Mouse (Mus musculus) embryonic facial prominence, embryonic 14.5 days (tissue): Measurements from ENCODE around the gene Efr3b. TPM values are rescaled to one million over a fixed set of nuclear protein-coding genes. Genes with fewer than 3 reads are reported as not detected.
"Not testable (repeated sequence)": the region's sequence is repeated elsewhere in the genome, so short reads cannot be mapped to it uniquely, and the experiment has no call there.

Experiments
- ATAC-seq: fragments of 200-750 bp; cut with Nextera tagmentation; 2 replicates; pipeline ENCODE4 v1.8.0; 2017; ENCODE audit warnings: low read depth, moderate number of reproducible peaks, moderate TSS enrichment
- DNase-seq: peaks from one replicate; pipeline ENCODE4 v3.0.0-alpha.2; 2015; ENCODE audit warnings: low spot score
- H3K27ac ChIP-seq: fragments of 300-500 bp; sonication (generic); replicated peaks from 2 replicates; pipeline ENCODE4 v1.5.1; 2014; ENCODE audit warnings: low read depth, mild to moderate bottlenecking, low read length, moderate library complexity
- H3K27me3 ChIP-seq: fragments of 300-500 bp; sonication (generic); replicated peaks from 2 replicates; pipeline ENCODE4 v1.6.1; 2014; ENCODE audit warnings: low read length; ENCODE audit not compliant: control insufficient read depth, insufficient read depth
- H3K36me3 ChIP-seq: fragments of 300-500 bp; sonication (generic); 2 replicates; pipeline ENCODE4 v1.6.1; 2014; ENCODE audit warnings: low read length, mixed read lengths; ENCODE audit not compliant: control insufficient read depth, insufficient read depth
- H3K4me1 ChIP-seq: fragments of 300-500 bp; sonication (generic); 2 replicates; pipeline ENCODE4 v1.6.1; 2014; ENCODE audit warnings: antibody characterized with exemption, low read length; ENCODE audit not compliant: control insufficient read depth, insufficient read depth
- H3K4me2 ChIP-seq: fragments of 300-500 bp; sonication (generic); 2 replicates; pipeline ENCODE4 v1.6.1; 2014; ENCODE audit warnings: low read depth, mild to moderate bottlenecking, low read length, moderate library complexity, mixed read lengths
- H3K4me3 ChIP-seq: fragments of 300-500 bp; sonication (generic); 2 replicates; pipeline ENCODE4 v1.5.1; 2014; ENCODE audit warnings: low read depth, mild to moderate bottlenecking, low read length
- H3K9ac ChIP-seq: fragments of 300-500 bp; sonication (generic); 2 replicates; pipeline ENCODE4 v1.6.1; 2014; ENCODE audit warnings: low read depth, mild to moderate bottlenecking, low read length, moderate library complexity, mixed read lengths
- H3K9me3 ChIP-seq: fragments of 300-500 bp; sonication (generic); 2 replicates; pipeline ENCODE4 v1.6.1; 2016; ENCODE audit warnings: low read length; ENCODE audit not compliant: control insufficient read depth
- WGBS: fragments of 180-500 bp; shearing (Covaris S2); extraction: QIAGEN DNeasy Blood & Tissue Kit; methylation state at CpG from one replicate; pipeline ENCODE4 v1.1.7; 2014; 5-methylcytosine and 5-hydroxymethylcytosine counted together
- polyA plus RNA-seq: library from polyadenylated mRNA; unstranded; fragments of >200 nt; fragmentation: Nextera tagmentation; extraction: Ambion mirVana; gene quantifications from 2 replicates; pipeline ENCODE4 v1.2.1, GENCODE M21; 2014

The Efr3b gene
- polyA plus RNA-seq, 1 experiment from 2014 or later = 3.4 TPM

DNA sequence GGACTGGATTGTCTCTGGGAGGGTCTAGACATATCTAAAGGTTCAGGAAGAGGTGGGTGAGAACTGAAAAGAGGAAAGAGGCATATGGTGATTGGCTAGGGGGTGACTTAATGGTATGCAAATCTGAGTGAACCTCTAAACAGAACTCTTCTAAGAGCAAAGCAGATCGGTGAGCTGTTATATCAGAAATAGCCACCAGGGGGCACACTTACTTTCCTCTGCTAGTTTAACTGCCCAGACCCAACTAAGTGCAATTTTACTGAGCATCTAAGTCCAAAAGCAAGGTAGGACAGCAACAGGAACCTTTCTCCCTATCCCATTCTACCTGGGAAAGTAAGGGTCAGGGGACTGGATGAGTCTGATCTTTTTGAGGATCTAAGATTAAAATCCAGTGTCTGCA, 55.0 kb downstream of the Efr3b start:
- H3K4me2 ChIP-seq = no peak overlapping the region
- peaks cover 4% of the 10 kb centered on the region for H3K4me1 ChIP-seq
- H3K4me3 ChIP-seq = no peak overlapping the region
- no peaks in the 10 kb centered on the region for H3K36me3 ChIP-seq
- H3K27ac ChIP-seq = no peak overlapping the region
- DNase-seq (peak; percentile 81), ATAC-seq (no peak)
- H3K9ac ChIP-seq = no peak overlapping the region
- no peaks in the 10 kb centered on the region for H3K27me3 ChIP-seq
- H3K9me3 ChIP-seq = no peaks in the 10 kb centered on the region
- WGBS = 0% methylated on average over 1 of the region's 1 CpGs

DNA sequence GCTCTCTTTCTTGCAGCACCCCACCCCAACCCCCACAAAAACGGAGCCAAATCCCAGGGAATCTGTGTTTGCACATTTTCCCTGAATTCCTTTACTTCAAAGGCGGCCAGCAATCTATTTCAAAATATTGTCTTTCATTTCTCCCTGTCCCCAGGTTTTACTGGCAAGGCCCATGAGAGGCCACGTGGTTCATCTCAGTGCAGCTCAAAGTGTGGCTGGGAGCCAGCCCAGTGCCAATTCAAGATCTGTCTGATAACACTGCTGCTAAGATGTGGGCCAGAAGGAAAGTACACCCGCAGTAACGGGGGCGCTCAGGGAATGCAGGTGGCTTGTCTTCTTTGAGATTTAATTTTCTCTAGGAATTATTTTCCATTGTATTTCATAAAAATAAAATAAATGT, 56.5 kb downstream of the Efr3b start:
- ATAC-seq = no peak
- Histone ChIP-seq H3K27ac (no peak overlapping the region), H3K36me3 (peaks cover under 1% of the 10 kb centered on the region; the same call in 1 of the 2 replicates), H3K27me3 (no peaks in the 10 kb centered on the region), H3K9me3 (no peaks in the 10 kb centered on the region), H3K9ac (no peak overlapping the region), H3K4me1 (peaks cover 4% of the 10 kb centered on the region), H3K4me3 (peak overlapping the region; percentile 44), H3K4me2 (peak overlapping the region; percentile 75)
- peak; percentile 43 for DNase-seq
- WGBS = 17% methylated on average over 6 of the region's 6 CpGs

DNA sequence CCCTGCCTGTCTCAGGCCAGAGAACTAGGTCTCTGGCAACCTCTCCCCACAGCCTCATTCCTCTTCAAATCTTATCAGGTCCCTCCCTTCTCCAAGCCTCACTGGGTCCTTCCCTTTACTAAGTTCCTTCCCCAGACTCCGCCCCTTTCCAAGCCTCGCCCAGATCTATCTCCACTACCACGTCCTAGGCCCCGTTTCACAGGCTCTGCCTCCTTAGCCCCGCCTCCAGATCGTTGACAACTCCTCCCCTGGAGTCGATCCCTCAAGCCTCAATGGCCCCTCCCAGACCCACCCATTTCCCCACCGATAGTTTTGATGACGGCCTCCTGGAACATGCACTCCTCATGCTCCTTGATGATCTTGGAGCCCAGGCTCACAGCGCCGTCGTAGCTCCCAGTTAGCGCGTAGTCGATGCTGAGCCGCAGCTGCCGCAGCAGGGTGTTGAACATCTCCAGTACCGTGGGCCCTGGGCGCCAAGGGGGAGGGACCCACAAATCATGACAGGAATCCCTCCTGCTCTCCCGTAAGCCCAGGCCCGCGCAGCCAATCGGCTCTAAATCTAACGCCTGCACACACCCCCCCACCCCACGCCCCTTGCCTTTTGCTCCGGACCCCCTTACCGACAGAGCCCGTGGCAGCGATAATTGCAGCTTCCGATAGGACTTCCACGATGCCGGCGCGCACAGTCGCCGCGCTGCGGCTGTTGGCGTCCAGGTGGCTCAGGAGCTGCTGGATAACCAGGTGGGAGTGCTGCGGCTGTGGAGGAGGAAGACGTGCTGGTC, 57.2 kb downstream of the Efr3b start:
- DNase-seq (peak; percentile 97), ATAC-seq (peak; percentile 96)
- Histone ChIP-seq H3K4me3 (peak overlapping the region; percentile 44), H3K4me2 (peak overlapping the region; percentile 75), H3K9me3 (no peaks in the 10 kb centered on the region), H3K9ac (peak overlapping the region; percentile 56), H3K4me1 (peaks cover 4% of the 10 kb centered on the region), H3K27ac (peak overlapping the region; percentile 73), H3K36me3 (peaks cover 7% of the 10 kb centered on the region; the same call in 1 of the 2 replicates), H3K27me3 (no peaks in the 10 kb centered on the region)
- under 1% methylated on average over 37 of the region's 41 CpGs for WGBS

DNA sequence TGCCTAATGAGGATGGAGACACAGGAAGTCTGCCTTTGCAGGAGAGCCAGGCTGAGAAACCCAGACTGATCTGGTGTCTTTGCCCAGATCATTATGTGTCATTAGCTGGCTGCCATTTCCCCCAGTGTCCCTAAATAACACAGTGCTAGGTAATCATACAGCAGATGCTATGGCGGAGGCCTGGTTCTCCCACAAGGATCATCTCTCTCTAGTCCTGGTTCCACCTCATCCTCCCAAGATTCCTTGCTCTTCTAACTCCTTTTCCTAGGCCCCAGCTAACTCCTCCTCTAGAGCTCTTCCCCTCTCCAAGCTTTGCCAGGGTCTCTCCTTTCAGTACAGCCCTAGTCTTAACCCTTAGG, 57.7 kb downstream of the Efr3b start:
- DNase-seq (no peak), ATAC-seq (no peak; the same call in 1 of the 2 replicates)
- Histone ChIP-seq H3K4me2 (peak overlapping the region; percentile 75), H3K27ac (peak overlapping the region; percentile 73), H3K9ac (peak overlapping the region; percentile 56), H3K4me3 (peak overlapping the region; percentile 44), H3K4me1 (peaks cover 4% of the 10 kb centered on the region), H3K9me3 (no peaks in the 10 kb centered on the region), H3K27me3 (no peaks in the 10 kb centered on the region), H3K36me3 (peaks cover 8% of the 10 kb centered on the region; the same call in 1 of the 2 replicates)
- WGBS = 59% methylated on average over 1 of the region's 1 CpGs

DNA sequence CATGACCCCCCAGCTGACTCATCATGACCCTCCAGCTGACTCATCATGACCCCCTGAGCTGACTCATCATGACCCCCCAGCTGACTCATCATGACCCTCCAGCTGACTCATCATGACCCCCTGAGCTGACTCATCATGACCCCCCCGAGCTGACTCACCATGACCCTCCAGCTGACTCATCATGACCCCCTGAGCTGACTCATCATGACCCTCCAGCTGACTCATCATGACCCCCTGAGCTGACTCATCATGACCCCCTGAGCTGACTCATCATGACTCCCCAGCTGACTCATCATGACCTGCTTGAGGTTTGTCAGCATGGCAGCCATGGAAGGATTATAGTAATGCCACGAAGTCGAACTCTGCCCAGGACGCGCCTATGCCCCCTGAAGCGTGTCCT, 65.5 kb downstream of the Efr3b start:
- 94% methylated on average over 6 of the region's 6 CpGs for WGBS
- H3K4me2 ChIP-seq, H3K27me3 ChIP-seq, H3K9ac ChIP-seq, ATAC-seq, DNase-seq, H3K4me3 ChIP-seq, H3K4me1 ChIP-seq, H3K9me3 ChIP-seq, H3K27ac ChIP-seq: not testable (repeated sequence)
- H3K36me3 ChIP-seq = peaks cover 41% of the 10 kb centered on the region

DNA sequence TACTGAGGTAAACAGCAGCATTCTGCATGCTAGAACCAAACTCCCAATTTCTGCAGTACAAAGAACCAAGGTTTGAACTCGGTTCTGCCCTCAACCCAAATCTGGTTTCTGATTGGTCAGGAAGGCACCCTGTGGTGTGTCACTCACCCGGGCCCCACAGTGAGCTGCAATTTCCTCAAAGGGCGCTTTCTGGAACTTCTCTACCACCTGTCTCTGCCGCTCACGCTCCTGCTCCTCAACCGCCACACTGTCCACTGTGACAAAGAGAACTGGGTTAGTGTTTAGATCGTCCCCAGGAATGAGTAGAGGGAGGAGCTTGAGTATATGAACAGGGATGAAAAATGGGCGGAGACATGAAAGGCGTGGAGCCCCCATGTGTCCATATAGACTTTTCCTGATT, 70.3 kb downstream of the Efr3b start:
- ATAC-seq = peak; percentile 33; the same call in 1 of the 2 replicates
- Histone ChIP-seq H3K4me1 (no peaks in the 10 kb centered on the region), H3K9me3 (no peaks in the 10 kb centered on the region), H3K4me2 (no peak overlapping the region), H3K27ac (no peak overlapping the region), H3K36me3 (peaks cover 25% of the 10 kb centered on the region; the same call in 1 of the 2 replicates), H3K9ac (no peak overlapping the region), H3K27me3 (no peaks in the 10 kb centered on the region), H3K4me3 (no peak overlapping the region)
- 62% methylated on average over 9 of the region's 9 CpGs for WGBS
- peak; percentile 35 for DNase-seq

DNA sequence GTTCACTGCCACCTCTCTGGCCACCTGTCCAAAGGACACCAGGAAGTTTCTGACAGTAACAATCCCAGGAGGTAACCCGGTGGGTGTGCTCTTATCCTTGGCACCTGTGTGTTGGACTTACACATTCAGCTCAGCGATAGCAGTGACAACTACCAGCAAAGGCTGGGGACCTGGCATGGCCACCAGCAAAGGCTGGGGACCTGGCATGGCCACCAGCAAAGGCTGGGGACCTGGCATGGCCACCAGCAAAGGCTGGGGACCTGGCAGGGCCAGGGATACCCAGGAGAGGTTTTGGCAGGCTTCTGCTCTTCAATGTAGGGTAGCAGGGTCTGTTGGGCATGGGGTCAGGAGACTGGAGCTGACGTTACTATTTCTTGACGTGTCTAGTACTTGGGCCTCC, 71.5 kb downstream of the Efr3b start:
- H3K4me1 ChIP-seq = no peaks in the 10 kb centered on the region
- no peak overlapping the region for H3K4me3 ChIP-seq
- 94% methylated on average over 4 of the region's 4 CpGs for WGBS
- DNase-seq (no peak), ATAC-seq (no peak)
- peaks cover 25% of the 10 kb centered on the region; the same call in 1 of the 2 replicates for H3K36me3 ChIP-seq
- no peak overlapping the region for H3K4me2 ChIP-seq
- H3K9me3 ChIP-seq = no peaks in the 10 kb centered on the region
- H3K27me3 ChIP-seq = no peaks in the 10 kb centered on the region
- H3K9ac ChIP-seq = no peak overlapping the region
- no peak overlapping the region for H3K27ac ChIP-seq

DNA sequence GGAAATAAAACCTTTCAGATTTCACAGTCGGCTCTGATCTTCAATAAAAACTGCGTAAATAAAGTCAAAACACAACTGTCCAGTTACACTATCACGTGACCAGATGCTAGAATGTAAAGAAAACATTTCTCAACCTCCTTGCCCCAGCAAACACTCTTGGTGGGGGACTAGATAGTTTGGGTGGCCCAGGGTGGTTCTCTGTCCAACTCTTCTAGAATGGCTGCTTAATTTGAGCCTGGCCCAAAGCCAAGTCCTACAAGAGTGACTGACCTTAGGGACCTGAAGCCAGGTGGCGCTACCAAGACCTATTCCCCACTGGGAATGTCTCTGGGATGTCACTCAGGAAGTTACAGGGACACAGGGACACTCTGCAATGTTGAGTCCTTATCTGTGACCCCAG, 78.2 kb downstream of the Efr3b start:
- peak; percentile 16 for DNase-seq
- no peak for ATAC-seq
- H3K27ac ChIP-seq = peak overlapping the region; percentile 87
- H3K4me3 ChIP-seq = peak overlapping the region; percentile 63
- no peaks in the 10 kb centered on the region for H3K27me3 ChIP-seq
- H3K36me3 ChIP-seq = no peaks in the 10 kb centered on the region
- H3K9ac ChIP-seq = peak overlapping the region; percentile 82
- peak overlapping the region; percentile 91 for H3K4me2 ChIP-seq
- 51% methylated on average over 4 of the region's 4 CpGs for WGBS
- H3K9me3 ChIP-seq = no peaks in the 10 kb centered on the region
- H3K4me1 ChIP-seq = peaks cover 10% of the 10 kb centered on the region; the same call in 1 of the 2 replicates
